Mouse (Mus musculus) frontal cortex, postnatal 25 days (tissue): Measurements from ENCODE around the gene Pigt.

ENCODE experiments used
- DNase-seq, 2 experiments: peaks; one replicate each; pipeline ENCODE4 v3.0.0; 2022; ENCODE audit warnings: low spot score in 2 of 2

Gene Pigt

GRCm38 (mm10) chr2:164496847-164497690 lies at the start of gene Pigt:
Gene Pigt, plus strand, starts transcription at chr2:164497520.
- peak; percentile 66 to 80 for DNase-seq

DNA sequence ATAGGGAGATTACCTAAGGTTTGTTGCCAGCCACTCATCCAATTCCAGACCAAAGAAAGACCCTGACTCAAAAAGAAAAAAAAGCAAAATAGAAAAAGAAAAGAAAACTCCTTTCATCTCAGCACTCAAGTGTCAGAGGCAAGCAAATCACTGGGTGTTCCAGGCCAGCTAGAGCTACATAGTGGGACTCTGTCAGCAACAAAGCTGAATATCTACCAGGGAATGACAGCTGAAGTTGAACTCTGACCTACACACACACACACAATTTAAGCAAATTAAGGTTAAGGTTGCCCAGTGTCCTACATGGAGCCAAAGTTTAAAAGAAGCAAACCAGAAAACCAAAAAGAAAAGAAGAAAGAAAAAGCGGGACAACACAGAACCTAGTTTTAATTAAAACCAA lies 49.2 kb upstream of the Pigt start:
- no peak for DNase-seq

GRCm38 (mm10) chr2:164448921-164449320 lies 48.4 kb upstream of the Pigt start:
- no peak for DNase-seq

- no peak for DNase-seq
Observed at GRCm38 (mm10) chr2:164449341-164450042, 47.8 kb upstream of the Pigt start.

GRCm38 (mm10) chr2:164452000-164452676 lies 45.2 kb upstream of the Pigt start:
- no peak for DNase-seq

DNA sequence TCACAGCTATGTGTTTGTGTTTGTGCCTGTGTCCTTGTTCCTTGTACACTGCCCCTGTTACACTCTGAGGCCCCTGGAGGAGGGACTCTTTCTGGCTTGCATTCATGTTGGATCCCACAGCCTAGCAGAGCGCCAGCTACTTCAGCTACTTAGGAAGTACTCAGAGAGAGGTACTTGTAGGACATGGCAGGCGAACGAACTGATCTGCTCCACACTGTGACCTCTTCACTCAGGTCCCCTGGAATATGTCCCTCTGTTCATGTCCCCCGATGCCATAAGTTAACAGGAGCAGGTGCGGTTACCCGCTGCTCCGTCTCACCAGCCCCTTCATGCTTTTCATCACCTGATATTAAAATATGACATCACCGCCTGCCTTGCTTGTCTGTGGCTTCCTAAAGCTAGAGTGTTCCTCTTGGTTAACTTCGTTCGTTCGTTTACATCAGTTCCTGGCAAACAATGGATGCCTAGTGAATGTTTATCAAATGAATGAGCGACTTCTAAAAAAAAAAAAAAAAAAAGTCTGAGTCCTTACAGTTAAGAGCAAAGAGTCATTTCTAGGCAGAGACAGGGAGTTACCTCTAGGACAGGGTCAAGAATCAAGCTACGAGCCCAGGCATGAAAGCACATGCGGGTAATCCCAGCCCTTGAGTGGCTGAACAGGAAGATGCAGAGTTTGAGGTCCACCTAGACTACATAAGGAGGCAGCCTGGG lies 44.1 kb upstream of the Pigt start:
- no peak for DNase-seq

DNA sequence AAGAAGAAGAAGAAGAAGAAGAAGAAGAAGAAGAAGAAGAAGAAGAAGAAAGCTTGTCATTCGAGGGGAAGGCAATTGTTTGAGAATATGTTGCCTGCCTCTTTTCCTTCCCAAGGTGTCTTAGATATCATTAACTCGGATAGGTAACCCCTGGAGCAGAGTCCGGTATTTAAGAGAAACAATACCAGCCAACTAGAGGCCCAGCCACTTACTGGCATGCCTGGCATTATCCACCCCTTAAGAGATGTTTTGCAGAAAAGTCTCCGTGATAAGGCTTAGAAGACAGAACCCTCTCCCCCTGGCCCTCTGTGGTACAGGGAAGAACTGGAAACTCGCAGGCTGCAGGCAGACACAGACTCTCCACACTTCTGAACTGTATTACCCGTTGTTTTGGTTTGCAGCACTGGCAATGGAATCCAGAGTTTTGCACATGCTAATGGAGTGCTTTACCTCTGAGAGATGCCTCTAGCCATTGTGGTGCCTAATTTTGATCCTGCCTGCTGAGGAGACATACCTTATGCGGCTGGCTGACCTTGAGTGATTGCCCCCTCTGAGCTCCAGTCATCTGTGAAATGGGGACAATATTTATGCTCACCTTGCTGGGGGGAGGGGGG lies 43.3 kb upstream of the Pigt start:
- no peak for DNase-seq

GRCm38 (mm10) chr2:164454846-164455245 lies 42.5 kb upstream of the Pigt start:
- peak; percentile 51 to 64 for DNase-seq

DNA sequence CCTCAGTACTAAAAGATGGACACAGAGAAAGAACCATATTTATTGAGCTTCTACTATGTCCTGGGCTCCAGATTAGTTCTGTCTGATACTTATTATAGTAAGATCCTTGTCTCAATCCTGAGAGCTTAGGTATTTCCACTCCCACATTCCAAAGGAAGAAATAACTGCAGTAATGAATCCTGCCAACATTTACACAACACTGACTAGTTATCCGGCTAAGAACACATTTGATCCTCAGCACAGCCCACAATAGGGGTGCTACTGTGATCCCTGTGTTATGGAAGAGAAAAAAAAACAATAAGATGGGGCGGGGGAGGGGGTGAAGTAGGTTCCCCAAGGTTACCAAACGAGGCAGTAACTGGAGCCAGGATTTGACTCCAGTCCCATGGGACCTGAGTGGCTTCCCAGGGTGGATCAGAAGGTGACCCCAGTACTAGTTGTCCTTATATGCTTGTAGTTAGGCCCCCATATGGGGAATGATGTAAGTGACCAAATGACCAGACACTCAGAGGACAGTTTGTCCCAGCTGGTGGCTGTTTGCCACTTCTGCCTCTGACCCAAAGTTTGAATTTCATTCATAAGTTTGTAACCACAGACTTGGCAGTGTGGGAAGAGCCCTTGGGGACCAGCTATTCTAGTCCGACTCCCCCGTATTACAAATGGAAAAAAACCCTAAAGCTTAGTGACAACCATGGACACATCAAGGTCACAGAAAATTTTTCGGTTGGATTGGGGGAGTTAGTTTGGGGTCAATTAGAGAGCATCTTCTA lies 41.7 kb upstream of the Pigt start:
- DNase-seq: no peak

DNA sequence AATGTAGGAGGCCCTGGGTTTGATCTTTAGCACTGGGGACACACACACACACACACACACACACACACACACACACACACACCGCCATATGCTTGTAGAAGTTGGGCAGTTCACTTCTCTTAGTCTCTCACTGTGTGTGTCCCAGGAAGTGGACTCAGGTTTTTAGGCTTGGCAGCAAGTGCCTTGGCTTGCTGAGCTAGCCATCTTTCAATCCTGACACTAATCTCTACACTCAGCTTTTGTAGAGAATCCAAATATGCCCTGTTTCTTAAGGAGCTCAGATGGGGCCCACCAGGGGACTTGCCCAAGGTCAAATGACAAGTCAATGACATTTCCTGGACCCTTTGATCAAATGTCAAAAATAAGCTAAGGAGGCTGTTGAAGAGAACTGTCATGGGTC lies 40.9 kb upstream of the Pigt start:
- no peak for DNase-seq

DNA sequence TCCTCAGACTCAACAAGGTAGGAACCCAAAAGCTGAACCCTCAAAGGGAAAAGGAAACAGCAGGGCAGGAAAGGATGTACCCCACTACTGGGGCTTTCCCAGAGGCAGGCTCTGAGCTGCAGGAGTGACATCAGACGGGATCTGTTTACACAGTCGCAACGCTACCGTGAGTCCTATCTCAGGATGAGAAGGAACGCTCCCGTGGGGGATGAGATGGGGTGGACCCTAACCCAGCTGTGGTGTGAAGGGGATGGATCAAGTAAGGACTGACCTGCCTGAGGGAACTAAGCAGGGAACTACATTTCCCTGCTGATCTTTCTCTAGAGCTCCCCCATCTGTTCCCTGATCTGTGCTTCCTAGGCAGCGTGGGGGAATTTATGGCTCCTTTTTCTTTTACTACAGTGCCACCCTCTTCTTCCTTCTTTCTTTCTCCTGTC lies 40.4 kb upstream of the Pigt start, which contains the start of gene Sys1:
TSS of gene Sys1 (plus strand) at position 101 of the 437 bp plus-strand sequence.
- DNase-seq: peak; percentile 13 to 24

DNA sequence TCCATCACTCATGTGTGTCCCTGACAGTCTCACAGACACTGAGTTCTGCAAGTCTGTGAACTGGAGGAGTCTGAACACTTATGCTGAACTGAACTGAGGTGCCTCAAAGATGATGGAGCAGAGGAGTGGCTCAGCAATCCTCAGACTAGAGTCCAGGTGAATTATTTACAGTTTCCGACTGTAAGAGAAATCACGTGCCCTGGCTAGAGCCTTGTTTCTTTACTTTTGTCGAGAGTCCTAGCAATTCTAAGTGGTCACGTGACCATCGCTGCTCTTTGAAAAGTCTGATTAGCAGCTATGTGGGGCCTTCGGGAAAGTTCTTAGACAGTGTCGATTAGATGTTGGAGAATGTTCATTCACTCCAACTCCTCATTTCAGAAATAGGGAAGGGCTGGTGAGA lies 39.4 kb upstream of the Pigt start:
- DNase-seq: no peak

DNA sequence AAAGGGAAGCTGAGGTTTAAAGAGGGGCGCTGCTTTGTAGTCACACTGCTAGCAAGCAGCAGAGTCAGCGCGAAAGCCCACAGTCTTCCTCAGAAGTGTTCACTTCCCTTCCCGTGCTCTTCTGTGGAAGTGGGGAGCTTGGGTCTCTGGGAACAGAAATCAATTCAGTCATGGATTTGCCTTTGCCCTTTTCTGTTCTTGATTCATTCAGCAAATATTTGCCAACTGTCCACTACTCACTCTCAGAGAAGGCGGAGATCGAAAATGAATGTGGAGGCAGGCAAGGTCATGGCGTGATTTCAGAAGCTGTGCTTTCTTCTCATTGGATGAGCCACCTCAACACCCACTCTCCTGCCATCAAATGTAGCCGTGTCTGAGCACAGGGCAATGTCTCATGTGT lies 38.8 kb upstream of the Pigt start:
- no peak for DNase-seq

DNA sequence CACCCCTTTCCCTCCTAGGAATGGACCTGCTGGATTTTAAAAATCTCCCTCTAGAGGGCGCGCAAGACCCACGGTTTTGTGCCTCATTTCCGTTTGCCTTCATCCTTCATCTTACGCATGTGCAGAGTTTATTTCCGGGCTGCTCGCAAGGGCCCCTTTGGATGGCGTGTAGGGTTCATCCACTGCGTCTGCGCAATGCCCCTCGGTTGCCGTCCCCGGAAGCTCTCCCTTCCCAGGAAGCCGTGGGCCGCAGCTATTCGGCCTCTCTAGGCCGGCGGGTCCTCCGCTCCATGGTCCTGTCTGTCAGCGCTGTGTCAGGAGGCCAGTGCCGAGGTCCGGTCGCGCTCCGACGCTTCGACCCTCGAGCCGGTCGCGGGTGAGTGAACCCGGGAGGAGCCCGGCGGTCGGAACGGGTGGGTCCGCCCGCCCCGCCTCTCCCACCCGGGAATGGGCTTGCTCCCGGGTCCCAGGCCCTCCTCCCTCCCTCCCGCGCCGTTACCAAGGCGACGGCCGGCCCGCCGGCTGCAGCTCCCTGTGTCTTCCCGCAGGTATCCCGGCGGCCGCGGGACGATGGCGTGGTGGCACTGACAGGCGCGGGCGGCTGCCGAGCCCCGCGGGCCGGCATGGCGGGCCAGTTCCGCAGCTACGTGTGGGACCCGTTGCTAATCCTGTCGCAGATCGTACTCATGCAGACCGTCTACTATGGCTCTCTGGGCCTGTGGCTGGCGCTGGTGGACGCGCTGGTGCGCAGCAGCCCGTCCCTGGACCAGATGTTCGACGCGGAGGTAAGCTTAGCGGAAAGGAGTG lies 36.4 kb upstream of the Pigt start, which contains the start of gene Gm20458:
TSS of gene Gm20458 (plus strand) at position 223 of the 807 bp plus-strand sequence.
- DNase-seq: peak; percentile 89 to 93

GRCm38 (mm10) chr2:164465161-164465560 lies 32.2 kb upstream of the Pigt start:
- no peak for DNase-seq

DNA sequence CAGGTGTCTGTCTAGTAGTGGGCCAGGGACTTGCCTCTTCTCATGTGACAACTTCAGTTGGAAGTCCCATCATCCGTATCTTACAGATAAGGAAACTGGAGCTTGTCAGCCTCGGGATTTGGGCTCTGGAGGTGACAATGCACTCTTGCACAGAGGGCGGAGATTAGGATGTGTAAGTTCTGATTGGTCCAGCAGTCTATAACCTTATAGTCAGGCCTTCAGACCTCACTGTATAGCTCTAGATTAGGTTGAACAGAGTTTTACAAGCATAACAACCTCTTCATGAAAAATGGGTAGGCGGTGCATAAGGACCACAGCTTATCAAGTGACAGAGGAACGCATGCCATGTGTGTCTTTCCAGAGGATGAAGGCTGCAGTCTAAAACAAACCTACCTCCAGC lies 30.5 kb upstream of the Pigt start:
- DNase-seq: no peak

DNA sequence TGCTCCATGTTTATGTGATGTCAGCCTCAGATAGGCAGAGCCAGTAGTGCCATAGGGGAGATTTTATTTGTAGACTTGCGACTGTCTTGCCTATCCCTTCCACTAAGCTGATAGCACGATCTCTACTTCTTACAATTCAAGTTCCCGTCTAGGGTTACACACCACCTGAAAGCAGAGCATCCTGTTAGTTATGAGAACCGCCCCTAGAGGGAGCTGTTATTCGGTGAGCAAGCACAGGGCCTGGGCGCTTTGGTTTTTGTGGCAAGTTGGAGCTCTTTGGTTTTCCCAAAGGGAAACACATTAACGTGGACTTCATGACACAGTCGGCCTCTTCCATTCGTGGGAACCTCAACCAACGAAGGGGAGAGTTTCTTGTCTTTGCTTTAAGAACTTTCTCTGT lies 27.1 kb upstream of the Pigt start:
- DNase-seq: peak in 1 of 2 experiments; percentile 55

GRCm38 (mm10) chr2:164473624-164474023 lies 23.7 kb upstream of the Pigt start, which contains the start of gene Trp53tg5:
Gene Trp53tg5, minus strand, starts transcription at chr2:164473724.
- DNase-seq: no peak

GRCm38 (mm10) chr2:164485681-164486257 lies 11.6 kb upstream of the Pigt start, which contains the start of gene Dbndd2:
Gene Dbndd2, plus strand, starts transcription at chr2:164486106.
- peak in 1 of 2 experiments; percentile 67 for DNase-seq
